Mouse (Mus musculus) T-cell, adult 2 months (primary cell): ENCODE data around the gene Hint2.

Experiments
- DNase-seq: peaks from one replicate; pipeline ENCODE4 v3.0.0; 2022; ENCODE audit warnings: low spot score

Gene Hint2

GRCm38 (mm10) chr4:43656339-43657109 lies at the start of gene Hint2:
TSS of gene Hint2 (minus strand) at chr4:43656466.
- peak; percentile 94 for DNase-seq

- DNase-seq: no peak
Observed at GRCm38 (mm10) chr4:43705991-43706390, 49.7 kb upstream of the Hint2 start.

GRCm38 (mm10) chr4:43703851-43704250 lies 47.6 kb upstream of the Hint2 start:
- DNase-seq: no peak

- no peak for DNase-seq
Observed at GRCm38 (mm10) chr4:43703439-43703838, 47.2 kb upstream of the Hint2 start.

GRCm38 (mm10) chr4:43700707-43701106 lies 44.4 kb upstream of the Hint2 start, which contains the start of gene Olfr70:
TSS of gene Olfr70 (minus strand) at chr4:43700807.
- no peak for DNase-seq

- DNase-seq: no peak
Observed at GRCm38 (mm10) chr4:43696561-43696960, 40.3 kb upstream of the Hint2 start.

GRCm38 (mm10) chr4:43695249-43695671 lies 39.0 kb upstream of the Hint2 start:
- DNase-seq: no peak

GRCm38 (mm10) chr4:43694439-43695248 lies 38.4 kb upstream of the Hint2 start:
- no peak for DNase-seq

GRCm38 (mm10) chr4:43693806-43694241 lies 37.6 kb upstream of the Hint2 start:
- no peak for DNase-seq

- DNase-seq: no peak
Observed at GRCm38 (mm10) chr4:43691026-43691425, 34.8 kb upstream of the Hint2 start.

- no peak for DNase-seq
Observed at GRCm38 (mm10) chr4:43690021-43690420, 33.8 kb upstream of the Hint2 start.

GRCm38 (mm10) chr4:43679416-43680043 lies 23.3 kb upstream of the Hint2 start:
- no peak for DNase-seq

- DNase-seq: no peak
Observed at GRCm38 (mm10) chr4:43678541-43678940, 22.3 kb upstream of the Hint2 start.

GRCm38 (mm10) chr4:43675608-43676007 lies 19.3 kb upstream of the Hint2 start:
- no peak for DNase-seq

- DNase-seq: no peak
Observed at GRCm38 (mm10) chr4:43674974-43675373, 18.7 kb upstream of the Hint2 start.

- DNase-seq: no peak
Observed at GRCm38 (mm10) chr4:43673703-43674102, 17.4 kb upstream of the Hint2 start.

GRCm38 (mm10) chr4:43672070-43672469 lies 15.8 kb upstream of the Hint2 start:
- peak; percentile 67 for DNase-seq

GRCm38 (mm10) chr4:43669428-43669794 lies 13.1 kb upstream of the Hint2 start:
- peak; percentile 8 for DNase-seq

- DNase-seq: peak; percentile 85
Observed at GRCm38 (mm10) chr4:43668782-43669427, 12.6 kb upstream of the Hint2 start, which contains the start of the genes Tmem8b and Fam221b. TSS of gene Tmem8b (plus strand) at chr4:43668971. TSS of gene Fam221b (minus strand) at chr4:43669145.

GRCm38 (mm10) chr4:43666412-43666811 lies 10.1 kb upstream of the Hint2 start:
- DNase-seq: no peak

- DNase-seq: no peak
Observed at GRCm38 (mm10) chr4:43657146-43657545, 880 bp upstream of the Hint2 start.
